Mouse (Mus musculus): ENCODE measurements around the gene Eif1b. TPM values are rescaled to one million over a fixed set of nuclear protein-coding genes. Genes with fewer than 3 reads are reported as not detected.

The Eif1b gene
- total RNA-seq (2014; fragmentation: Nextera tagmentation): 55.4 and 85.9 TPM in 2 replicates
- 77.5 and 85.3 TPM in 2 replicates for total RNA-seq (2017)

GRCm38 (mm10) chr9:120492010-120492399 lies at the start of gene Eif1b:
Gene Eif1b (plus strand): TSS chr9:120492232.
- no peak for ATAC-seq (replicated peaks; ENCODE audit: low FRiP score, low TSS enrichment, poor library complexity, severe bottlenecking)

- no peak for ATAC-seq (replicated peaks; ENCODE audit: low FRiP score, low TSS enrichment, poor library complexity, severe bottlenecking)
Observed at GRCm38 (mm10) chr9:120444642-120445041, 47.4 kb upstream of the Eif1b start.

GRCm38 (mm10) chr9:120449696-120450329 lies 42.2 kb upstream of the Eif1b start:
- ATAC-seq (replicated peaks; ENCODE audit: low FRiP score, low TSS enrichment, poor library complexity, severe bottlenecking): no peak

DNA sequence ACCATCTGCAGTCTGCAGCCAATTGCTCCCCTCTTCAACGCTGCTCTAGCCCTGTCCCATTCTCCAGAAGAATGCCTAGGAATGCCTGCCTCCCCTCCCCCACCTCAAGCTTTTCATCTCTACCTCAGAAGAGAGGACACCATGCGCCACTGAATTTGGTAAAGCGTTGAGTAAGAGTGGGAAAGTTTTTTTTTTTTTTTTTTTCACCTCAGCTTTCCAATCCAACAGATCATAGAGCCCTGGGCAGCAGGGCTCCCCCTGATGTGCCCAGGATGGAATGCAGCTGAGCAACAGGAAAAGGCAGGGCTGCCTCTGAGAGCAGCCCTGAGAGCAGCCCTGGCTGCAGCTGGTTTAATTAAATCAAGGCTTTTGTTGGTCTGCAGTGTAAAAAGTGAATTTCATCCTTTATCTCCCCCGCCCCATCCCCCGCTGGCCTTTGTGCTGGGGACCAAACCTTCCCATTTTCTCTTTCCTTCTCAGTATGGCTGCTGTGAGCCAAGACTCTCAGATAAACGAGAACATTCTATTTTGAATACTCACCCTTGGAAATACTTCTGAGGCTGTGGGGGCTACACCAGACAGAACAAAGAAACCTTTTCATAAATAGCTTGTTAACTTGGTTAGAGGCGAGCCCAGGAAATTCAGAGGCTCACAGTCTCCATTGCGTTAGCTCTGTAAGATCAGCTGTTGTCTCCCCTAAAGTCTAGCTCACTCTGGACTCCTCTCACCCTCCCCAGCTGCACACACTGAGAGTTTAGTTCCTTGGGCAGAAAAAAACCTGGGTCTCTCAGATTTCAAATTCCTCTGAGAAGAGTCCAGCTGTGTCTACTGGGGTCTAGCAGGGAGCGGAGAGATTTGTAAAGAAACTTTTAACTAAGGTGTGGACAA lies 36.0 kb upstream of the Eif1b start:
- no peak for ATAC-seq (replicated peaks; ENCODE audit: low FRiP score, low TSS enrichment, poor library complexity, severe bottlenecking)

GRCm38 (mm10) chr9:120470431-120470830 lies 21.6 kb upstream of the Eif1b start:
- no peak for ATAC-seq (replicated peaks; ENCODE audit: low FRiP score, low TSS enrichment, poor library complexity, severe bottlenecking)

DNA sequence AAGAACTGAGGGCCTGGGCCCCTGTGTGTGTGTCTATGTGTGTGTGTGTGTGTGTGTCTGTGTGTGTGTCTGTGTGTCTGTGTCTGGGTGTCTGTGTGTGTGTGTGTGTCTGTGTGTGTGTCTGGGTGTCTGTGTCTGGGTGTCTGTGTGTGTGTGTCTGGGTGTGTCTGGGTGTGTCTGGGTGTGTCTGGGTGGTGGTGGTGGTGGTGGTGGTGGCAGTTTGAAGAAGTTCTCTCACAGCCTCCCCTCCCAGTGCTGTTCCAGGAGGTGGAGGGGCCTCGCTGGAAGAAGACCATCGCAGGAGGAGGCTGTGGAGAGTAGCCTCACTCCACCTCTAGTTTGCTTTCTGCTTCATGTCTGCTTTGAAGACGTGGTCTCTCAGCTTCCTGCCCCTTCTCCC lies 10.4 kb upstream of the Eif1b start:
- no peak for ATAC-seq (replicated peaks; ENCODE audit: low FRiP score, low TSS enrichment, poor library complexity, severe bottlenecking)

- ATAC-seq (replicated peaks; ENCODE audit: low FRiP score, low TSS enrichment, poor library complexity, severe bottlenecking): peak; percentile 36; the same call in 1 of the 2 replicates
Observed at GRCm38 (mm10) chr9:120482382-120482781, 9.7 kb upstream of the Eif1b start.

- ATAC-seq (replicated peaks; ENCODE audit: low FRiP score, low TSS enrichment, poor library complexity, severe bottlenecking): no peak
Observed at GRCm38 (mm10) chr9:120483101-120483500, 8.9 kb upstream of the Eif1b start.

- ATAC-seq (replicated peaks; ENCODE audit: low FRiP score, low TSS enrichment, poor library complexity, severe bottlenecking): no peak
Observed at GRCm38 (mm10) chr9:120487076-120487475, 5.0 kb upstream of the Eif1b start.

GRCm38 (mm10) chr9:120491509-120491908 lies 523 bp upstream of the Eif1b start:
- no peak for ATAC-seq (replicated peaks; ENCODE audit: low FRiP score, low TSS enrichment, poor library complexity, severe bottlenecking)

DNA sequence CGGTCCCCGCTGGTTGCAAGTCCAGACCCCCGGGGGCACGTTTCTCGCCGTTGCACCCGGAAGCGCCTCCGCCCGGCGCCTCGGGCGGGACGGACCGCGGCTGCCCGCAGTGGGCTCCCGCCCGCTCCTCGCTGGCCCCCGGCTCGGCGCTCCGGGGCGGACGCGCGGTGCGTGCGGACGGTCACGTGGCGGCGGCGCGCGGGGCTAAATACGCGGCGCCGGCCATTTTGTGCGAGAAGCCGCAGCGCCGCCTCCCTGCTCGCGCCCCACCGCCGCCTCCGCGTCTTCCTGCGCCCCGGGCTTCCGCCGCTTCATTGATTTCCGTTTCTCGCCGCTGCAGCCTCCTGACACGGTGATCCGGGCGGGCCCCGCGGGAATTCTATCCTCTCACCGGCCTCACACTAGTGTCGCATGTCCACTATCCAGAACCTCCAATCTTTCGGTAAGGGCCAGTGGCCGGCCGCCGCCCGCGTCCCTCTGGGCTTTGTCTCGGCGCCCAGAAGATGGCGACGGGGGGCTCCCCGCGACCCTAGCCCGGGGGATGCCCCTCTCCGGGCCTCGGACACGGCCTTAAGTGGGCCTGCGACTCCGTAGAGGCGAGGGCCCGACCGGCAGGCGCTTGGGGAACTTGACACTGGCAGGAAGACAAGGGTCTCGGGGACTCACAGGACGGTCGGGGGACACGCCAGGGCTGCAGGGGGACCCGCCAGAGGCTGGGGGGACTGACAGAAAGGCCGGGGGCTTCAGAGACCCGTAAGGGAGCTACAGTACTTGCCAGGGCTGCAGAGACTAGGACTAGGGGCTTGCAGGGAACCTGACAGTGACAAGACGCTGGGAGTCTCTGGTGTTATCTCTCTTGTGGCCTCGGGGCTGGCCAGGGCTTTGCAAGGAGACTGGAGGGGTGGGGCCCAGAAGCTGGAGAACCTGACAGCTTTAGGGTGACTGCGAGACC lies 644 bp downstream of the Eif1b start:
- peak; percentile 90 for ATAC-seq (replicated peaks; ENCODE audit: low FRiP score, low TSS enrichment, poor library complexity, severe bottlenecking)

GRCm38 (mm10) chr9:120493781-120494180 lies 1.7 kb downstream of the Eif1b start:
- no peak for ATAC-seq (replicated peaks; ENCODE audit: low FRiP score, low TSS enrichment, poor library complexity, severe bottlenecking)

- ATAC-seq (replicated peaks; ENCODE audit: low FRiP score, low TSS enrichment, poor library complexity, severe bottlenecking): peak; percentile 36; the same call in 1 of the 2 replicates
Observed at GRCm38 (mm10) chr9:120496691-120497090, 4.7 kb downstream of the Eif1b start.

DNA sequence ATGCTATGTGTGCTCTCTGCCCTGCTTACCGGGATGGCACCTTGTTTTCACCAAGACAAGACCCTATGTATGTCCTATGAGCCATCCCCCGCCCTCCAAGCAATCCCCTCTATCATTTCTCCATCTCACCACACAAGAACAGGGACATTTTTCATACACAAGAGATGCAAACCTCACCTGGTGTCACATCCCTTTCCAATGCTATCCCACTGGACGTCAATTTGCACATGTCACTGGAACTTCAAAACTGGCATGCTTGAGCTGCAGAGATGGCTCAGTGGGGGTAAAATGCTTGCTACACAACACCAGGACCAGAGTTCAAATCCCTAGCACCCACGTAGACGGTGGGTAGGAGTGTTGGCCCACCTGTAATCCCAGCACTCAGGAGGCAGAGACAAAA lies 6.0 kb downstream of the Eif1b start:
- ATAC-seq (replicated peaks; ENCODE audit: low FRiP score, low TSS enrichment, poor library complexity, severe bottlenecking): no peak

DNA sequence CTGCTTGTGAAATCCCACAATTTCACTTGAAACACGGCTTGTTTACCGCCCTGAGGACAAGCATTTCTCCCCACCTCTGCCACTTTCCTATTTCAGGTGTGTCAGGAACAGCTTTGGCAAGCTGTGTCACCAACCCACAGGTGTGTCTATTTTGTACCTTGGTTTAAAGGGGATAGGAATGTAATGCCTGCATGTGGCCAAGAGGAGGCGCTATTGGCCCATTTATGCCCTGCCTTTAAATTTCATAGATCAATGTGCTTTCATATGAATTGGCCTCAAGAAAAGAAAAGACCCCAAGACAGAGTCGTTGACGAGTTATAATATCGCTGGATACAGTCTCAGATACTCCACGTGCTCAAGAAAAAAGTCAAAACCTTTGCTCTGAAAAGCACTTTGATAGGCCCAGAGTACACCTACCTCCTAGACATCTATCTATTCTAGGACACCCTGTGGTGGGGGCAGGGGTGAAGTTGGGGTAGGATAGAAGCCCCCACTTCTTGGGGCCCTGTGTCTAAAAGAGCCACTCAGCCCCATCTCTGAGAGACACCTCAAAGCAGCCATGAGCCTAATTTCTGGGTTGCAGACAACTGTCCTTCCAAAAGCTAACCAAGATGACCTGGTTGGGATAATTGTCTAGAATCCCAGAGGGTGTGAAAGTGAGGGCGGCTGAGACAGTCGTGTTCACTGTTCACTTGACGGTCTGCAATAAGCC lies 9.3 kb downstream of the Eif1b start:
- no peak for ATAC-seq (replicated peaks; ENCODE audit: low FRiP score, low TSS enrichment, poor library complexity, severe bottlenecking)

DNA sequence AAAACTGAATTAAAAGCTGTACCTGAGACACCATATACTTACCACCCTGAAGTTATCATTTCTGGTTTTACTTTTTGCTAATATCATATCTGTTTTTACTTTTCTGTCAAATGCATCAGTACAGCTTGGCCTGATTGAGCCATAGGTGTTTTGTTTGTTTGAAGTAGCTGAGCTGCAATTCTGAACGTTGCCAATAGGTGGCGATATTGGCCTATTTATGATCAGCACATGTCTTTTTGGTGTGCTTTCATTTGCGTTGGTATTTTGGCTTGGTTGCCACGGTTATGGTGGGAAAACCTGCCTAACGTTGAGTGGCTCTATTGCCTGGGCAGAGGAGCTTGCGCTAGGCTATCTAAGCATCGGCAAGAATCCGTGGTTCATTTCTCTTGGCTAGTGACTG lies 10.0 kb downstream of the Eif1b start:
- peak; percentile 85 for ATAC-seq (replicated peaks; ENCODE audit: low FRiP score, low TSS enrichment, poor library complexity, severe bottlenecking)

DNA sequence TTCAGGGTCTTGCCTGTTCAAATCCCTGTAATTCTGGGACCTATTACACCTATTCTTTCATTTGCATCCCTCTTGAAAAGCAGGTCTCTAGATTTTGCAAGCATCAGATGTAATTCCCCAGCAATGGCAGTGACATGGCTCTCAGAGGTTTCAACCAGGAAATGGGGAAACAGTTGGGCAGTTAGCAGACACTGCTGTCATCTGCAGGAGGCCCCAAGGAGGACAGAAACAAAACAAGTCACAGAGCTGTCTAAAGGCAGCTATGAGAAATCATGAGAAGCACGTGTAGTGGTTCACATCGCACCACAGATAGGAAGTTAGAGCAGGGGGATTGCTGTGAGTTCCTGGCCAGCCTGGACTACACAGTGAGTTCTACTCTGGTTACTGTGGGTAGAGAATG lies 12.4 kb downstream of the Eif1b start:
- ATAC-seq (replicated peaks; ENCODE audit: low FRiP score, low TSS enrichment, poor library complexity, severe bottlenecking): no peak

DNA sequence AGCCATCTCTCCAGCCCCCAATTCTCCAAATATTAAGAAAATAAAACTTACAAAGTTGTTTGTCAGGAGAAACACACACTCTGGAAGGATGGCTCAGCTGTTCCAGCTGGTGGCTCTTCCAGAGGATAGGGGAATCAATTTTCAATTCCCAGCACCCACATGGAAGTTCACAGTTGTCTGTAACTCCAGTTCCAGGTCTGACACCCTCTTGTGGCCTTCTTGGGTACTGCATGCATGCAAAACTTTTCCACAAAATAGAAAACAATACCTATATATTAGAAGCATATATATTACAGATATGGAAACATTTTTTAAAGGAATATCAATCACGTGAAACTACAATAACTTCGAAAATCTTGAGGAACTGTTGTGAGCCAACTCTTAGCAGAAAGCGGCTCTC lies 19.7 kb downstream of the Eif1b start:
- no peak for ATAC-seq (replicated peaks; ENCODE audit: low FRiP score, low TSS enrichment, poor library complexity, severe bottlenecking)

GRCm38 (mm10) chr9:120516720-120517119 lies 24.7 kb downstream of the Eif1b start:
- no peak for ATAC-seq (replicated peaks; ENCODE audit: low FRiP score, low TSS enrichment, poor library complexity, severe bottlenecking)

Data from megakaryocyte-erythroid progenitor cell, adult 5-6 weeks (primary cell).